8 mouse cellular contexts compared by ENCODE assay signal in genomic region chr5:4193247-4193628, GRCm38 (mm10). TPM values are rescaled to one million over a fixed set of nuclear protein-coding genes. Genes with fewer than 3 reads are reported as not detected.
DNase-seq lines count a peak whose midpoint lies in the region; ATAC-seq lines count a peak whose summit lies in the region.
"Had no signal": no experiment of that assay in that cellular context is flagged by ENCODE, and none has a peak within 500 bp of the region (broad histone marks: within the 10 kb centered on the region; RNA-seq: fewer than 3 reads in every experiment).

No protein-coding gene starts in this region.

- peak overlapping the region; percentile 50 for H3K4me3 ChIP-seq in lung, embryonic 16.5 days (ENCODE audit: low read length)
- peak overlapping the region; percentile 43; the same call in 1 of the 2 replicates for H3K4me3 ChIP-seq in forebrain, embryonic 12.5 days (replicated peaks)
- H3K4me3 ChIP-seq in limb, embryonic 15.5 days, result peak overlapping the region; percentile 41
- H3K4me3 ChIP-seq in stomach, embryonic 16.5 days (replicated peaks; ENCODE audit: low read length), result peak overlapping the region; percentile 47

- peak overlapping the region; percentile 67 for H3K4me2 ChIP-seq in lung, embryonic 16.5 days (ENCODE audit: low read depth, low read length)
- H3K4me2 ChIP-seq in forebrain, embryonic 12.5 days, result peak overlapping the region; percentile 67
- peak overlapping the region; percentile 55 for H3K4me2 ChIP-seq in limb, embryonic 15.5 days
- H3K4me2 ChIP-seq in stomach, embryonic 16.5 days (ENCODE audit: low read depth, low read length), result peak overlapping the region; percentile 85

- 62% methylated on average over 5 of the region's 5 CpGs for WGBS in lung, embryonic 16.5 days
- WGBS in forebrain, embryonic 12.5 days, result 82% methylated on average over 5 of the region's 5 CpGs
- 90% methylated on average over 5 of the region's 5 CpGs for WGBS in limb, embryonic 15.5 days
- WGBS in stomach, embryonic 16.5 days, result 70% methylated on average over 5 of the region's 5 CpGs

- no peak overlapping the region for H3K27ac ChIP-seq in lung, embryonic 16.5 days (ENCODE audit: low read length)
- H3K27ac ChIP-seq in forebrain, embryonic 12.5 days, result no peak overlapping the region
- H3K27ac ChIP-seq in limb, embryonic 15.5 days, result no peak overlapping the region
- no peak overlapping the region for H3K27ac ChIP-seq in stomach, embryonic 16.5 days (ENCODE audit: low read length)

- no peak overlapping the region for H3K9ac ChIP-seq in lung, embryonic 16.5 days (ENCODE audit: low read length)
- H3K9ac ChIP-seq in forebrain, embryonic 12.5 days, result no peak overlapping the region
- no peak overlapping the region for H3K9ac ChIP-seq in limb, embryonic 15.5 days
- no peak overlapping the region for H3K9ac ChIP-seq in stomach, embryonic 16.5 days (ENCODE audit: low read length)

- no peaks in the 10 kb centered on the region for H3K27me3 ChIP-seq in lung, embryonic 16.5 days (ENCODE audit: control insufficient read depth, insufficient read depth, low read depth, low read length)
- no peaks in the 10 kb centered on the region for H3K27me3 ChIP-seq in forebrain, embryonic 12.5 days
- no peaks in the 10 kb centered on the region for H3K27me3 ChIP-seq in limb, embryonic 15.5 days
- H3K27me3 ChIP-seq in stomach, embryonic 16.5 days (ENCODE audit: control insufficient read depth, insufficient read depth, low read length), result no peaks in the 10 kb centered on the region

- no peaks in the 10 kb centered on the region; the same call in 1 of the 2 replicates for H3K9me3 ChIP-seq in lung, embryonic 16.5 days (ENCODE audit: control insufficient read depth, low read length)
- peaks cover 4% of the 10 kb centered on the region; the same call in 1 of the 2 replicates for H3K9me3 ChIP-seq in forebrain, embryonic 12.5 days
- no peaks in the 10 kb centered on the region for H3K9me3 ChIP-seq in limb, embryonic 15.5 days
- no peaks in the 10 kb centered on the region for H3K9me3 ChIP-seq in stomach, embryonic 16.5 days (replicated peaks; ENCODE audit: control insufficient read depth, low read length)

- peaks cover 6% of the 10 kb centered on the region; the same call in 1 of the 2 replicates for H3K4me1 ChIP-seq in lung, embryonic 16.5 days (replicated peaks; ENCODE audit: control insufficient read depth, insufficient read depth, low read length)
- H3K4me1 ChIP-seq in forebrain, embryonic 12.5 days, result peaks cover 5% of the 10 kb centered on the region
- peaks cover 2% of the 10 kb centered on the region; the same call in 1 of the 2 replicates for H3K4me1 ChIP-seq in limb, embryonic 15.5 days
- peaks cover 3% of the 10 kb centered on the region for H3K4me1 ChIP-seq in stomach, embryonic 16.5 days (ENCODE audit: control insufficient read depth, insufficient read depth, low read length)

- ATAC-seq in lung, embryonic 16.5 days (ENCODE audit: low read depth), result no peak
- no peak for ATAC-seq in forebrain, embryonic 12.5 days (ENCODE audit: low FRiP score)
- ATAC-seq in limb, embryonic 15.5 days (ENCODE audit: insufficient number of reproducible peaks, low FRiP score, low TSS enrichment, low read depth), result no peak
- no peak for ATAC-seq in stomach, embryonic 16.5 days (ENCODE audit: insufficient read depth, low FRiP score)

- DNase-seq in lung, postnatal 10 days, result no peak
- no peak for DNase-seq in gastrocnemius, postnatal 10 days
- DNase-seq in gastrocnemius, adult 18-20 months (ENCODE audit: low spot score), result no peak
- DNase-seq: adrenal gland, postnatal 25 days had no signal

- no peaks in the 10 kb centered on the region for H3K36me3 ChIP-seq in lung, embryonic 16.5 days (ENCODE audit: control insufficient read depth, insufficient read depth, low read length)
- H3K36me3 ChIP-seq in forebrain, embryonic 12.5 days (replicated peaks), result no peaks in the 10 kb centered on the region
- H3K36me3 ChIP-seq in limb, embryonic 15.5 days, result no peaks in the 10 kb centered on the region
- H3K36me3 ChIP-seq in stomach, embryonic 16.5 days (ENCODE audit: control insufficient read depth, insufficient read depth, low read length), result no peaks in the 10 kb centered on the region

RNA-seq across cellular contexts. Expression of gene Mterf1b, which starts 1.1 kb away (rescaled TPM):
- polyA plus RNA-seq in lung, embryonic 16.5 days (2015; fragmentation: Nextera tagmentation; extraction: Ambion mirVana), result 3.1 and 4.0 TPM in 2 replicates
- polyA plus RNA-seq in forebrain, embryonic 12.5 days (2016; fragmentation: Nextera tagmentation; extraction: Ambion mirVana), result 3.7 and 3.9 TPM in 2 replicates
- polyA plus RNA-seq in limb, embryonic 15.5 days (2015; fragmentation: Nextera tagmentation; extraction: Ambion mirVana), result 3.8 and 3.9 TPM in 2 replicates
- 2.8 and 3.2 TPM in 2 replicates for polyA plus RNA-seq in stomach, embryonic 16.5 days (2015; fragmentation: Nextera tagmentation; extraction: Ambion mirVana)
- total RNA-seq in gastrocnemius, postnatal 10 days (2021), result 1 to 10 TPM; 1.2 to 2.0 TPM
- 1 to 10 TPM; 1.3 to 1.4 TPM for total RNA-seq in gastrocnemius, adult 18-20 months (2021)
